Mouse (Mus musculus): ENCODE results near the gene Sema5a. TPM values are rescaled to one million over a fixed set of nuclear protein-coding genes. Genes with fewer than 3 reads are reported as not detected.
A peak's percentile ranks its signal among the peaks of the same experiment; 100 is the strongest.

Gene Sema5a
- total RNA-seq, 2 experiments from 2014 or later: 4.7 to 6.9 TPM

GRCm38 (mm10) chr15:32367841-32368240 is 123.2 kb downstream of the Sema5a start:
- DNase-seq: no peak

- no peak for DNase-seq
Observed at GRCm38 (mm10) chr15:32370914-32371313, 126.3 kb downstream of the Sema5a start.

- no peak for DNase-seq
Observed at GRCm38 (mm10) chr15:32371385-32371784, 126.8 kb downstream of the Sema5a start.

GRCm38 (mm10) chr15:32376326-32376725 is 131.7 kb downstream of the Sema5a start:
- DNase-seq: no peak

GRCm38 (mm10) chr15:32377781-32378180 is 133.2 kb downstream of the Sema5a start:
- no peak for DNase-seq

- DNase-seq: no peak
Observed at GRCm38 (mm10) chr15:32380311-32380710, 135.7 kb downstream of the Sema5a start.

- DNase-seq: no peak
Observed at GRCm38 (mm10) chr15:32382930-32383481, 138.4 kb downstream of the Sema5a start.

GRCm38 (mm10) chr15:32396241-32396890 is 151.8 kb downstream of the Sema5a start:
- DNase-seq: no peak

- no peak for DNase-seq
Observed at GRCm38 (mm10) chr15:32397064-32397463, 152.5 kb downstream of the Sema5a start.

GRCm38 (mm10) chr15:32398721-32399120 is 154.1 kb downstream of the Sema5a start:
- no peak for DNase-seq

- no peak for DNase-seq
Observed at GRCm38 (mm10) chr15:32401909-32402527, 157.4 kb downstream of the Sema5a start.

- no peak for DNase-seq
Observed at GRCm38 (mm10) chr15:32403321-32403720, 158.7 kb downstream of the Sema5a start.

- no peak for DNase-seq
Observed at GRCm38 (mm10) chr15:32406436-32406835, 161.8 kb downstream of the Sema5a start.

GRCm38 (mm10) chr15:32407766-32408165 is 163.2 kb downstream of the Sema5a start:
- DNase-seq: no peak

- DNase-seq: no peak
Observed at GRCm38 (mm10) chr15:32416291-32416690, 171.7 kb downstream of the Sema5a start.

GRCm38 (mm10) chr15:32422631-32423030 is 178.0 kb downstream of the Sema5a start:
- peak; percentile 16 to 36 for DNase-seq

- DNase-seq: no peak
Observed at GRCm38 (mm10) chr15:32423061-32423460, 178.5 kb downstream of the Sema5a start.

GRCm38 (mm10) chr15:32427188-32427924 is 182.7 kb downstream of the Sema5a start:
- DNase-seq: no peak

- DNase-seq: peak; percentile 2 to 15
Observed at GRCm38 (mm10) chr15:32432927-32433832, 188.6 kb downstream of the Sema5a start.

- no peak for DNase-seq
Observed at GRCm38 (mm10) chr15:32433833-32434155, 189.2 kb downstream of the Sema5a start.

- DNase-seq: no peak
Observed at GRCm38 (mm10) chr15:32434274-32434673, 189.7 kb downstream of the Sema5a start.

GRCm38 (mm10) chr15:32437654-32438053 is 193.0 kb downstream of the Sema5a start:
- peak; percentile 70 to 88 for DNase-seq
